Mouse (Mus musculus) megakaryocyte, adult 5-6 weeks (primary cell): ENCODE measurements at regions not wholly inside any gene's neighbourhood (a gene's known extent, or its start where the extent isn't known, plus 50 kb on each side); places are given as distances from the start of the nearest gene placed in this dataset.

ENCODE experiments used
- ATAC-seq: 2 replicates; pipeline ENCODE4 v1.8.0; 2016; ENCODE audit warnings: mild to moderate bottlenecking, inconsistent platforms; ENCODE audit not compliant: poor library complexity, severe bottlenecking

GRCm38 (mm10) chr13:115287371-115287770 is 185.6 kb upstream of the Itga1 start:
- no peak for ATAC-seq

GRCm38 (mm10) chr13:115266164-115266563 is 164.4 kb upstream of the Itga1 start:
- ATAC-seq, result no peak

DNA sequence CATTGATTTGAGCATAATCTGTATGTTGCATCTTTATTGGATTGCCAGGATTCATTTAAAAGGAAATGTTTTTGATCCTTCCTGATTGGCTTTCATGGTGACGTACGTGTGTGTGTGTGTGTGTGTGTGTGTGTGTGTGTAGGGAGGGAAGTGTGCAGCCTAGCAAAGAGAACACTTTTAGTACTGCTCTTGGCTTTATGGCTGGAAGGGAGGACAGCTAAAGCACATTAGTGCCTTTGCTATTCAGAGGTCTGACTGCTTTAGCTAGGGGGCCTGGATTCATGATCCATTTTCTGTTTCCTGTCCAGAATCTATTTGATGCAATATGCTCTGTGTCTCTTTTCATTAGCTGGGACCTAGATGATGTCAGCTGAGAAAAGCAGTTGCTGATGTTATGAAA is 155.6 kb upstream of the Itga1 start:
- ATAC-seq, result no peak

GRCm38 (mm10) chr13:115252541-115252940 is 150.8 kb upstream of the Itga1 start:
- ATAC-seq, result no peak

- no peak for ATAC-seq
Observed at GRCm38 (mm10) chr13:115231981-115232380, 130.2 kb upstream of the Itga1 start.

GRCm38 (mm10) chr13:115230494-115230893 is 128.7 kb upstream of the Itga1 start:
- ATAC-seq, result peak; percentile 93

DNA sequence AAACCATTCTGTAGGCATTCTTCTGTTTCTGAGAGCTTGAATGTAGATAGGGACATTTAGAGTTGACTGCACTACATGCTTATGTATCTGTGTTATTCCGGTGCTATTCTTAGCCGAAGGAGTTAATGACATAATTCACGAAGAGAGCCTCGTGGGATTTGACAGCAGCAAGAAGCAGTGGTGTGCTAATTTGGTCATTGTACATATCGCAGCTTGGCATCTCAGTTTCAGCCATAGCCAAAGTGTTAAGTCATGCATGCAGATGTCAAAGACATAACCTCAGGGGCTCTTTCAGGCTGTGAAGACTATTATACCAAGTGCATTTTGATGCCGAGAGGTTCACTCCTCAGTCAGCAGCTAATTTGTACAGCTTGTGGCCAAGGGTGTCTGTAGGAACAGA is 125.1 kb upstream of the Itga1 start:
- no peak for ATAC-seq

- no peak for ATAC-seq
Observed at GRCm38 (mm10) chr13:115219701-115220100, 117.9 kb upstream of the Itga1 start.

GRCm38 (mm10) chr13:115211285-115211684 is 109.5 kb upstream of the Itga1 start:
- ATAC-seq, result no peak

GRCm38 (mm10) chr13:115210643-115211208 is 109.0 kb upstream of the Itga1 start:
- peak; percentile 54 for ATAC-seq

GRCm38 (mm10) chr13:115209402-115210192 is 107.8 kb upstream of the Itga1 start:
- ATAC-seq, result peak; percentile 86

DNA sequence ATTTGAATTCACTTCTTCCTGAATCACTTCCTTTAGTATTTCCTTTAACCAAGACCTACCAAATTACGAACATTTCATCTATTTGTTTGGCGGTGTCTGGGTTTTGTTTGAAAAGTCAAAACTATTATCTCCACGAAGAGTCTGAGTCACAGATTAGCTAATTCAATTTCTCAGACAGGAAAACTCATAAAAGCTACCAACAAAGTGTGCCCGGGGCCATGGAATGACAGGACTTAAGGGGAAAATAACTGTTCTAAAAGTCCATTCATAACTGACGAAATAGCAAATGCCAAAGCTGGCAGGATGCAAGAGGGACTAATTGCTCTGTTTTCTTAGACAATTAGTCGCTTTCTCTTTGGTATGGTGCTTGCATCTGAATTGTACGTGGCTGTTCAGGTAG is 105.0 kb upstream of the Itga1 start:
- no peak for ATAC-seq

DNA sequence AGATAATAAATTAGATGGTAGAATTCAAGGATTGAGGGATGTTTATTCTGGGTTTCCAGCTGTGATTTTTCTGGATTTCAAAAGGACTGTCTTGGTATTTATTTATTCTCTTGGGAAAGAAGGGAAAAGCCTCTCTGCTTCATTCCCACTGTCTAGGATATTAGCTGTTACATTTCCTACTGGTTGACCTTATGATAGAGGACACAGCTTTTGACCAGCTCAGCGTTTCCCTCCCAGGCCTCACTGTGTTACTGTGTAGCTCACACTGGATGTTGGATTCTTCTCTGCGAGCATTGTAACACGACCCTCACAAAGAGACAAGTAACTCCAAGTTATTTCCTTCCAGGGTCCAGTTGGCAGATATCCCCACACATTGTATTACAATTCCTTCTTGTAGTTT is 97.4 kb upstream of the Itga1 start:
- ATAC-seq, result no peak

- no peak for ATAC-seq
Observed at GRCm38 (mm10) chr13:115188066-115188465, 86.3 kb upstream of the Itga1 start.

DNA sequence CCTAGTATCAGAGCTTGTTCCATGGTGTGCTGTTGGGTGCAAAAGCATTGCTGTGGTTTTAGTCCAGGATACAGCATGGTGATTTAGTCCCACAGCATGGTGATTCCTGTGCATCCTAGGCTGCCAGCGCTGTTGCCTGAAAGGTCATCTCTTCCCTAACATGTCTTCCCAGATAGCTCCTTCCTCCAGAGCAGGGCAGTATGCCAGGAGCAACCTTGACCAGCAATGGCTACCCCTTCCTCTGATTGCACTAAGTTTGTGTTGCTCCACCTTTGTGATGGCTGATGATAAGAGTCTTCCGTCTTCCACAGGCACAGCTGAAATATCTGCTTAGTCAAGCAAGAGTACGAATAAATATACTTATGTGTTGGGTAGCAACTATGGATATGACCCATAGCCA is 85.6 kb upstream of the Itga1 start:
- ATAC-seq, result no peak

GRCm38 (mm10) chr13:115182211-115182870 is 80.6 kb upstream of the Itga1 start:
- ATAC-seq, result no peak

GRCm38 (mm10) chr13:115178175-115178917 is 76.6 kb upstream of the Itga1 start:
- ATAC-seq, result peak; percentile 80

DNA sequence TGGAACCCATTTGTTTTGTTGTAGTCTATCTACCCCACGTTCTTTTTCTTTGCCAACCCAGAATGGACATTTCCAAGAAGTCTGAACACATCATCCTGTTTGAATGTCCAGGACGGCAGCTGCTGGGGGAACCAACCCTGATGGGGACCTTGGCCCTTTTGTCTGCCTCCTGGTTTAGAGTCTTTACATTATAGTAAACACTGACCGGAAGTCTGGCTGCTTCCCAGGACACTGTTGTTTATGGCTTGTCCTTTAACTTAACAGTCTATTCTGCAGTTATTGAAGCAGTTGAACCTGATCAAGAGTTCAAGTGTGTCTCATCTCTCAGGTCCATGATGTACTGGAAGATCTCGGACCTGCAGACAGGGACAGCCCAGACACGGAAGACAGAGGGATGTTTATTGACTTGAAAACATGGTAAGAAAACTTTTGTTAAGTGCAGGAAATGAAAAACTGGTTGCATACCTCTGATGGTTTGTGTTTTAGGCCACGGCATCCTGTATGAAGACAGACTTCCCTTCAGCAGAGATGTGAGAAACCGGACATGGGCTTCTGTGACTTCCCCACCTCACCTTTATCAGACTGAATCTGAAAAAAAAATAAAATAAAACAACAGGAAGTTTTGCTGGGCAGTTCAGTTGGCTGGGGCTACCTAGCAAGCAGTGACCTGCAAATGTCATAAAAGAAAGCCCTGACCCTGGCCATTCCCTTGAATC is 69.7 kb upstream of the Itga1 start:
- peak; percentile 88 for ATAC-seq

- no peak for ATAC-seq
Observed at GRCm38 (mm10) chr13:115165981-115166380, 64.2 kb upstream of the Itga1 start.

DNA sequence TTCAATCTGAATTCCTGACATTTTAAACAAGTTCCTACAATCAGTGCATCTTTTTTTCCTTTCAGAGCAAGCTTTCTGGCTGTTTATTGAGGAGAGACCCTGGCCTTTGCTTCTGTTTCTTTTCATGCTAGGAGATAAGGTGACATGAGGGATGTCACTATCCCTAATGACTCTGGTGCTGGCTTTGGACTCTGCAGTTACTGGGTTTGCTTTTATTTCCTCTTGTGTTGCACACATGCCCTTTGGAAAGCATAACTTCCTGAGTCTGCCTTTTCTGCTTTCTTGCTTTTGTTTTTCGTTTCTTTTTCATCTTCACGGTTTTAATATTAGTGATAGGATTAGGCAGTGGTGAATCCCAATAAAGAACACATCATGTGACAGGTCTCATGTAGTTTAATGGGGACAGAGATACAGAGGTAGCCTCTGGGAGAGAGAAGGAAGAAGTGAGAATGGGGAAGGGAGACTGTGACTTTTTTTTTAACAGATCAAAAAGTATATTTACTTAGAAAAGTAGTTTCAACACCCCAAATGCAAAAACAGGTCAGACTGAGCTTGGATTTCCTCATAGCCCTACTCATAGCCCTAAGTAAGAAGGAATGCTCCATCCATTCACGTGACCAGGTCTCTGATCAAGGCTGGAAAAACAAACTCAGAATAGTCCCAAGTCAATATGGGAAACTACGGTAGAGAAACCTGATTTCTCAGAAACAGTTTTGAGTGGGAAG is 61.1 kb upstream of the Itga1 start:
- ATAC-seq, result peak; percentile 83
